Mouse (Mus musculus) c-Kit-positive CD71-positive TER-119-positive erythroid progenitor cells, embryonic 14.5 days (primary cell): ENCODE results near the gene Rpl19.
A peak's percentile ranks its signal among the peaks of the same experiment; 100 is the strongest.

ENCODE experiments used
- DNase-seq: peaks from one replicate; pipeline ENCODE4 v3.0.0-alpha.2; 2013; ENCODE audit warnings: low spot score

The Rpl19 gene

DNA sequence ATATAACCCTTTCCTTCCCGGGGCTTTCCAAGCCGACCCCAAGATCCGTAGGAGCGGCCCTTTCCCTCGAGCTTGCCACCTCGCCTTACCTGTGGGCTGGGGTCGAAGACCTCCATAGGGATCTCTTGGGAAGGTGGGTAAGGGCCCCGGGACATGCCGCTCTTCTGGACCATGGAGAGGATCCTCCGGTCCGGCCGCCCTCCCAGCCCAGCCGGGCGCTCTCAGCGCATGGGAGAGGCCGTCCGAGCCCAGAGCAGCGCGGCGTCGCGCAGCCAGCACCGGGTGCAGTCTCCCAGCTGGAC lies 4.3 kb upstream of the Rpl19 start:
- no peak for DNase-seq

DNA sequence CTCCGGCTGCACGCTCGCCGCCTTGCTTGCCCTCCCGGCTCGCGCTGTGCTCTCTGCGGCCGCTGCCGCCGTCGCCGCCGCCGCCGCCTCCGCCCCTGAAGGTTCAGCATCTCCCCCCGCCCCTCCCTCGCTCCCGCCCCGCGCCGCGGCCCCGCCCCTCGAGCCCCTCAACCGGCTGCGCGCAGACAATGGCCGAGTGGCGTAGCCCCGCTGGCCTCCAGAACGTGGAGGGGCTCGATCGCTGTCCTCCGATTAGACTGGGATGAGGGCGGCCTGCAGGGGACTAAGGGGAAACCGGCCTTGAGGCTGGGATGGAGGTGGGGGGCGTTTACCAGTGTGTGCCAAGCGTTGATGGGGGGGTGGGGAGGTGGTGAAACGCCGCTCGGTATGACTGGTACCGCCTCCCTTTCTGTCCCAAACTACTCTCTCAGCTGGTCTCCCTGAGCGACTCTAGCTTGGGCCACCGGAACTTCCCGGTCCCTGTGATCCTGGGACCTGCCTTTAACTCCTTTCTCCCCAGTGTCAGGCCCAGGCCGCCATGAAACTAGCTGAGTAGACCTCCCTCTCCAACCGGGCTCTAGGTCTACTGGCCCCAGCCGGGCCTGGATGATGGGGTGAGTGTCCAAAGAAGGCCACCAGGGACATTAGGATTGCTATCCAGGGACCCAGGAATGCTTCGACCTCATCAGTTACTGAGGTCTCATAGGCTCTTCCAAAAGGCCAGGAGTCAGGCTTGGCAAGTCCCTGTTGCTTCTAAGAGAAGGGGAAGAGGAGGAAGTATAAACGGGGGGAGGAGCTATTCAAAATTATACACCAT lies 3.7 kb upstream of the Rpl19 start, which contains the start of gene Cacnb1:
Cacnb1 (minus strand) TSS at position 480 of the 817 bp plus-strand sequence.
- no peak for DNase-seq

DNA sequence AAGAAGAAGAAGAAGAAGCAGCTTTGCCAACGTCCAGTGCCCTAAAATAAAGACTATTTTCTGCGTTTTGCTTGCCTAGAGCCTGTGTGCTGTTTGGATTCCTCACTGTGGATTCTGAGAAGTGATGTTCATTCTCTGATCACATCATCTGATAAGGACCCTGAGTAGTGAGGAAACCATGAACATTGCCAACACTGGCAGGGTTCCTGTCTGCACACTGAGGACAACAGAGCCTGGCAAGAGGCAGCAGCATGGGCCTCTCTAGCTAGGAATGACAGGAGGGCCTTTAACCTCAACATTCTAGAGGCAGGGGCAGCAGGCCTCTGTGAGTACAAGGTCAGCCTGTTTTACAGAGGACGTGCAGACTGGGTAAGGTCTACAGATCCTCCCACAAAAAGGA lies 2.0 kb upstream of the Rpl19 start:
- no peak for DNase-seq

DNA sequence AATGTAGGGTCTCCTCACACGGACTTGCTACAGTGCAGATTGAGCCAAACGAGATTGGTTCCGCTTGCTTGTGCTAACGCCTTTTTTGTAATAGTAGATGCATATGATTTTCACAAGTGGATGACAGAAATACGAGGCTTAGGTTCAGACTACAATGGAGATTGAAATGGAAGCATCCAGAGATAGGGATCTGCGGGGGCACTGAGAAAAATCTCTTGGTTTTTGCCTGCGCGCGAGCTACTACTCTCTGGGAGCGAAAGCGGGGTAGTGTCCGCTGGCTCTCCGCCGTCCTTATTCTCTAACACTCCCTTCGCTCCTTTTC lies 301 bp upstream of the Rpl19 start:
- no peak for DNase-seq

DNA sequence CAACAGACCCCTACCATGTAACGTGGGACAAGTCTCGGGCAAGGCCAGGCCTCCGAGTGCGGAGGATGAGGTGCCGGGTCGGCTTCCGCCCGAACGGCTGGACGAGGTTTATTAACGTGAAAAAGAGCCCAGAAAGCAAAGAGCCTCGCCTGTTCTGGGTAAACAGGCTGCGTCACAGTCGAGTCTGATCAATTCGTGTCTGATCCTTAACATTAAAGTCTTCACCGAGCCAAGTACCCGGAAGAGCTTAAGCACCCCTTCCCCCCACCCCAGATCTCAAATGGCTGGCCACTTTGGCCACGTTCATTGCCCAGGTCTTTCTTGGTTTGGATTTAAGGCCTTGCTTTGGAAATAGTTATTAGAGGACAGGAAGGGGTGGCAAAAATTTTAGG lies 783 bp downstream of the Rpl19 start:
- DNase-seq: no peak

DNA sequence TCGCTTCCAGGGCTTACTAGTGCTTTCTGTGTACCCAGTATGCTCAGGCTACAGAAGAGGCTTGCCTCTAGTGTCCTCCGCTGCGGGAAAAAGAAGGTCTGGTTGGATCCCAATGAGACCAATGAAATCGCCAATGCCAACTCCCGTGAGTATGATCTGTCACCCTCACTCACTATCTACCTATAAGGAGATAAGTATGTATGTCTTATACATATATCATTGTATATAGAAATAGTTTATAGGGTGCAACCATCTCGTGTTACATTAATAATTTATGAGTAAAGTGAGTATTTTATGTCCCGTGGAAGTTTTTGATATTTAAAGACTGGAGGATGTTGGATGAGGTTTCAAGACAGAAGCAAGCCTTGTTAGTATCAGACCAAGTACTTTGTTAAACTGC lies 1.3 kb downstream of the Rpl19 start:
- DNase-seq: no peak

DNA sequence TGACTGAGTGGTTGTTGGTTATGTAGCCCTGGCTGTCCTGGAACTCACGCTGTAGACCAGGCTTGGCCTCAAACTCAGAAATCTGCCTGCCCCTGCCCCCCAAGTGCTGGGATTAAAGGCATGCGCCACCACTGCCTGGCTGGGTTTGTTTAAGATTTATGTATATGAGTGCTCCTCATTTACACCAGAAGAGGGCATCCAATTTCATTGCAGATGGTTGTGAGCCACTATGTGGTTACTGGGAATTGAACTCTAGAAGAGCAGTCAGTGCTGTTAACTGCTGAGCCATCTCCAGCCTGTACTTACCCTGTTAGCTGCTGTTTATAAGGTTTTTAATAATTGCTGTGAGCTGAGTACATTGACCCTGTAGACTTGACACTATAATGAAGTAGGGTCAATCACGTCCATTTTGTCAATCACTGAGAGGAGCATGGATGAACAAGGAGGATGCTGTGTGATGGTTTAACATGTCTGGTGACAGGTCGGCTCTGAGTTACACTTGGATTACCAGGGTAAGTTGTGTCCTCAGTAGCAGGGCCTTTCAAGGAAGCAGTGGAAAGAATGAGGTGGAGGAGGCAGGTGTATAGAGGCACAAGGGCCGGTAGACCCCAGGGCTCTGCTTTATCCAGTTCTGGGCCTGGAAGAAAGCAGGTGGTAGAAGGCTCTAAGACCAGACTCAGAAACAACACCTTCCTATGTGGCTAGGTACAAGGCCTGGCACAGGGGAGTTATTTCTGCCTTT lies 4.4 kb downstream of the Rpl19 start:
- DNase-seq: no peak

DNA sequence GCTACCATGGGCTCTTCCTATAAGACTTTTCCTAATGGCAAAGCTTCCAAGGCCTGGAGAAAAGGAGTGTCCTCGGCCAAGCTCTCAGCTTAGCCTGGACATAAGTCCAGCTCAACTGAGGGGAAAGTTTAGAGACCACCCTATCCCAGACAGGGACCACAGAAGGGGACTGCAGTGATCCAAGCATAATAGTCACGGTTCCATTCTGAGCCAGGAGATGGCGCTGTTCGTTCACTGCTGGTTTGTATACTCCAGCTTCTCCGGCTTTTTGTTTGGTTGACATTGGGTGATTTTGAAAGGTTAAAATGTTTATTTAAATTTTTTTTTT lies 4.9 kb downstream of the Rpl19 start:
- DNase-seq: peak; percentile 74

DNA sequence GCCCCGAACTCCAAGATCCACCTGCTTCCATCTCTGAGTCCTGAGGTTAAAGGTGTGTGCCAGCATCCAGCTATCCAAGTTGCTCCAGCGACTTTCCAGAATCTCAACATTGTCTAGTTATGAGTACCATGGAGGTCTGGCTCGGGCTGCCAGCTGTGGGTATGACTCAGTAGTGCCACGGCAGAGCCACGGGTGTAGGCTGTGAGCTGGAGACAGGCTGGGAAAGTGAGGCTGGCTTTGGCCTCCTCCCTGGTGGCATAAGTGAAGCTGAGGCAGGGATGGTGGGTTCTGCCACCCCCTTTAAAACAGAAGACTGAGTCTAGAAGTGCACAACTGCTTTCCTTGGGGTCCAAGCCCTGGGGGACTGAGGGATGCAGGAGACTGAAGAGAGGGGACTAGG lies 7.6 kb downstream of the Rpl19 start:
- no peak for DNase-seq

DNA sequence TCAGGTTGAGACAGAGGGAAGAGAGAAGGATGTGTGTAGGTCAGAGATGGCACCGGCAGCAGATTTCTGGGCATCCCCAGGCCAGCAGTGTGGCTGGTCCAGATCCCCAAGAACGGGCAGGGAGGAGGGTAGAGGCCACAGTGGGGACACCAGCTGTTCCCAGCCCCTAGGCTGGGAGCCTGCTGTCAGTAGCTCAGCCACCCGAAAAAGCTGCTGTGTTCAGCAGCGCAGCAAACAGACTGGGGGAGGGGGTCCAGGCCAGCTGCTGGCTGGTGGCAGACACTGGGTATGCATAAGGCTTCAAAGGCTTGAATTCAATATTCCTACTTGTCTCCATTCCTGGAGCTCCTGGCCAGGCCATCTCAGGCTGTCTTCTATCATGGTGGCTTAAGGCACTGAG lies 8.3 kb downstream of the Rpl19 start:
- no peak for DNase-seq

DNA sequence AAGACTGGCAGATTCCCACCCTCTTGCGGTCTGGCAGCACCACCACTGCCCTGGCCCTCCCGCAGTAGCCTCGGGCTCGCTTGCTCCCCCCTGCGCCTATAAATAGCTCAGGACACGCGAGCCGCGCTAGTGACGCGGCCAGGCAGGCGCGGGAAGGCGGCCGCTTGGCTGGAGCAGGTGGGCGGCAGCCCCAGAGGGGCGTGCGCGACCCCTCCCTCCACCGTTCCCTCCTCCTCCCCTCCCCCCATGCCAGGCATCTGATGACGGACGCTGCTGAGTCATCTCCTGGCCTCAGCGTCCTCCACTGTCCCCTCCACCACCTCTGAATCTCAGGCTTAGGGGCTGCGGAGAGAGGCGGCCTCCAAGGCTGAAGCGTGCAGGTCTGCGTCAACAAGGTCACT lies 9.5 kb downstream of the Rpl19 start:
- DNase-seq: no peak

DNA sequence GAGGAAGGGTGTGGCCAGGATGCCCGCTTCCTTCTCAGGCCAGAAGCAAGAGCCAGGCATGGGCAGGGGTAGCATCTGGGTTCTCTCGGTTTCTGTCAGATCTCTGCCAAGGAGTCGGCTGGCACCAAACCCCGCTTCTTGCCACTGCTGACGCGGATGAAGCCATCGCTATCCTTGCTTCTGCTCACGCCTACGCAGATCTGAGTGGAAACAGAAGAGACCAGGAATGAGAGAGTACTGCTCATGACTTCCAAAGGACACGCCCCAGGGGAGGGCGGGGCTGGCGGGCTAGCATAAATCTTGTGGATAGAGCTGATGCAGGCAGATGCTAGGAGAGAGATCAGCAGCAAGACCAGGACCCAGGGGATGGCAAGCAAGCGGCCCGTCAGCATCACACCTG lies 11.4 kb downstream of the Rpl19 start:
- DNase-seq: no peak

DNA sequence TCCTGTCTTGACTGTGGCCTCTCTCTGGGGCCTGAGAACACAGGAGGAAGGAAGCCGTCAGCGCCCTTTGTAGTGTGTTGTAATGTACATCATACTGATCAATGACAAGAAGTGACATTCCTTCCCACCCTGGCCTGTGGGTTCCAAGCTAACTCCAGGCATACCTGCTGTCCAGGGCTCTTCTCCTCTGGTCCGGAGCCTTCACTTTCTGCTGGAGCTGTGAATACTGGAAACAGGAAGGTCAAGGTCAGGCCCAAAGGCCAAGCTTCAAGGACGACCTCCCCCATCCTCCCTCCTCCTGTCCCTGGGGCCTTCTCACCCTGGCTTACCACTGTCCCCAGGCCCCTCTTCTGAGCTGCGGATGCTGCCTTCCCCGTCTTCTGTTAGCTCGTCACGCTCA lies 14.5 kb downstream of the Rpl19 start:
- no peak for DNase-seq

DNA sequence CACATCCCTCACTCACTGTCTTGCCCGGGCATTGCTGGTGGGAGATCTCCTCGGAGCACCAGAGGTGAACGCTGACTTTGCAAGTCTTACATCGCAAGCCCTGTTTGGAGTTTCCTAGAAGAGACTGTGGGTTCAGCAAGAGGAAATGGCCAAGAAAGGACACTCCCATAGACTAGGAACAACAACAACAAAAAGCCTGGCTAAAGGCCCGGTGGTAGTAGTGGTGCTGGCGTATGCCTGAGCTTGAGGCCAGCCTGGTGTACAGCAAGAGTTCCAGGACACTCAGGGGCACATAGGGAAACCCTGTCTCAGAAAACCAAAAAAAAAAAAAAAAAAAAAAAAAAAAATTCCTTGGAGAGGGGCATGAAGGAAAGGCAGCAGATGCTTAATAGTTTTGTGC lies 16.2 kb downstream of the Rpl19 start:
- no peak for DNase-seq

DNA sequence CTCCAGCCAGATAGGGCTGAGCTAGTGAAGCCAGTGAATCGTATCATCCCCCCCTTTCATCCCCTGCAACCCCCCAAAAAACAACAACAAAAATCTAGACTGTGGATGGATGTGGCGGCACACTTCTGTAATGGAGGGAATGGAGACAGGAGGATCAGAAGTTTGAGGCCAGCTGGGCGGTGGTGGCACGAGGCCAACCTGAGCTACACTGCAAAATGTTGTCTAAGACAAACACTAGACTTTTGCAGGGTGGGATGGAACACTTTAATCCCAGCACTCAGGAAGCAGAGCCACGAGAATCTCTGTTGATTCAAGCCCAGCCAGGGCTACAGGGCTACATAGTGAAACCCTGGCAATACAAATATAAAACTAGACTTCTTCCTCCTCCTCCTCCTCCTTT lies 17.6 kb downstream of the Rpl19 start:
- no peak for DNase-seq

DNA sequence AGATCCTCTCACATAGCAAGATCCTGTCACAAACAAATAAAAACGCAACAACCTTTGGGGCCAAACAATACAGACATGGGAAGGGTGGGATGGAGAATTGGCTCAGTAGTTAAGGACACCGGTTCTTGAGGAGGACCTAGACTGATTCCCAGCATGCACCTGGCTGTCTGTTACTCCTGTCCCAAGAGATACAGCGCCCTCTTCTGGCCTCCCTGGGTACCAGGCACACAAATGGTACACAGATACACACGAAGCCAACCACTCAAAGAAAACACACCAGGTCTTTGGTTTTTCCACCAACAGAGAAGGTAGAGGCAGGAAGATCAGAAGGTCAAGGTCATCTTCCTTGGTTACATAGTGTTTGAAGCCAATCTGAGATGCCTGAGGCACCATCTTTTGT lies 19.1 kb downstream of the Rpl19 start:
- no peak for DNase-seq

DNA sequence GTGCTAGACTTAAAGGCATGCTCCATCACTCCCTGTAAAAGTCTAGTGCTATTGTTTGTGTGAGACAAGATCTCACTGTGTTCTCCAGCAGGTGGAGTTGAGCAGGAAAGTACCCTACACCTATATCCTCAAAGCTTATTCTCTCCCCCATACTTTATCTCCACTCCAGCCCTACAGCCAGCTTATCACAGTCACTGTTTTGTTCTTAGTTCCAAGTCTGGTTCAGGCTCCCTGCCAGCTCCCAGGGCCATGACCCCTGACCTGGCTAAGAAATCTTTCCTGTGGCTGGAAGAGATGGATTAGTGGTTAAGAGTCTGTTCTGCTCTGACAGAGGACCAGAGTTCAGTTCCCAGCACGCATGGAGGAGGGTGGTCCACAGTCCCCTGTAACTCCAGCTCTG lies 20.0 kb downstream of the Rpl19 start:
- DNase-seq: no peak

DNA sequence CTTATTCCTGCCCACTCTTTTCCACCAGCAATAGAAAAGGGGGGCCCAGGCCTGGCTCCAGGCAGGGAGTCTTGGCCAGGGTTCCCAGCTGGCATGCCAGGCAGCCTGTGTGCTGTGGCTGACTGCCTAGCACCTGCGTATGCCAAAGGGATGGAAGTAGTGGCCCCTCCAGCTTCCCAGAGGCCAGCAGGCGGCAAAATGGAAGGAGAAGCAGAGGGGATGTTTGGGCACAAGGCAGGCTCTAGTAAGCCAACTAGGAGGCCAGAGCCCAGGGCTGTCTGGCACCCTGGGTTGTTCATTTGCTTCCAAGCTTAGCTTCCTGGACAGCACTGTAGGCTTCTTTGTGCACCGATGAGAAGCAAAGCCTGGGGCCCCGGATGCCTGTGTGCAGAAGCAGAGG lies 21.2 kb downstream of the Rpl19 start:
- DNase-seq: no peak

DNA sequence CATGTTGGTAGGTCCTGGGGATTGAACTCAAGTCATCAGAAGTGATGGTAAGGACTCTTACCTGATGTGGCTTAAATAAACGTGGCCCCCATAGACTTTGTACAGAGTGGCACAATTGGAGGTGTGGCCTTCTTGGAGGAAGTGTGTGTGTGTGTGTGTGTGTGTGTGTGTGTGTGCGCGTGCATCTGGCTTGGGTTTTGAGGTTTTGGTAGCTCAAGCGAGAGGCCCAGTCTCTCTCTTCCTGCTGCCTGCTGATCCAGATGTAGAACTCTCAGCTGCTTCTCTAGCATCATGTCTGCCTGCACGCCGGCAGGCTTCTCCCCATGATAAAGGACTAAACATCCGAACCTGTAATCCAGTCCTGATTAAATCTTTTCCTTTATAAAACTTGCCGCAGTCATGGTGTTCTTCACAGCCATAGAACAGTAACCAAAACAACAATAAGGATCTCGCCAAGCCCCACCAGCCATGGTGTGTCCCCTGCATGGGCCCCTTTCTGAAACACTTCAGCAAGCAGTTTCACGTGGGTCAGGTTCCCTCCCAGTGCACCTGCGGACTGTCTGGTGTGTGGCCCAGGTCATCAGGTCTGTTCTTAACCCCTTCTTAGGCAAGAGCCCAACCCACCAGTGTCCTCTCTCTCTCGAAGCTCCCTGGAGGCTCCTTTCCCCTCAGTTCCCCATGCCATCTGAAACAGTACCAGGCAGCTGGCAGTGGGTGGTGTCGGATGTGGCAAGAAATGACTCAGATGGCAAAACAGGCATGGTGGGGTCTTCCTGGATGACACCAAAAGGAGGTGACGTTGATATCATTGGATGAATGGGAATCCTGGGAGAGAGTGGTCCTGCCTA lies 23.4 kb downstream of the Rpl19 start:
- DNase-seq: no peak

DNA sequence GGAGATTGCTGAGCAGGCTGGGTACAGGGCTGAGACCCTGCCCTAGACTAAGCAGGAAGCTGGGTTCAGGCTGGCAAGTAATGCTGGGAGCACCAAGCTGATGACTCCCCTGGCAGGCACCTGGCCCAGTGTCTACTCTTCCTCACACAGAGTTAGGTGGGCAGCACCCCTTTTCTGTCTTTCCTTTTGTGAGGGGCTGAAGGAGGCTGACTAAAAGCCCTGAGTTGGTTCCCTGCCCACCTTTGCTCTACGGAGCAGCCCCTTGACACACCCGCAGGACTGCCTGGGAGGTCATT lies 24.0 kb downstream of the Rpl19 start:
- DNase-seq: no peak

DNA sequence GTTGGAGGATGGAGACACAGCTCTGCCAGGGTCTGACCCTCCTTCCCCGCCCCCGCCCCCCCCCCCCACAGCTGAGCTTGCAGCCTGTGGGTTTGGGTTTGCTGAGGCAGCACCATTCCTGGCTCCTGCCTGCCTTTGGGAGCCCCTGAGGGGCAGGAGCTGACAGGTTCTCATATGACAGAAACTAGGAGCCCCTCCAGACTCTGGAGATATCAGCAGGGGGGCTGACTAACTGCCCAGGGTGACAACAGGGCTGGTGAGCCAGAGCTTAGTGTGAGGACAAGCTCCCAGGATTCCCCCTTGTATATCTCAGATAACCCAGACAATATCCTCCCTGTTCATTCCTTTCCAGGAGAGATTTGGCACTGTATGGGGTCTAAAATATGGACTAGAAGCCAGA lies 24.4 kb downstream of the Rpl19 start:
- DNase-seq: no peak

DNA sequence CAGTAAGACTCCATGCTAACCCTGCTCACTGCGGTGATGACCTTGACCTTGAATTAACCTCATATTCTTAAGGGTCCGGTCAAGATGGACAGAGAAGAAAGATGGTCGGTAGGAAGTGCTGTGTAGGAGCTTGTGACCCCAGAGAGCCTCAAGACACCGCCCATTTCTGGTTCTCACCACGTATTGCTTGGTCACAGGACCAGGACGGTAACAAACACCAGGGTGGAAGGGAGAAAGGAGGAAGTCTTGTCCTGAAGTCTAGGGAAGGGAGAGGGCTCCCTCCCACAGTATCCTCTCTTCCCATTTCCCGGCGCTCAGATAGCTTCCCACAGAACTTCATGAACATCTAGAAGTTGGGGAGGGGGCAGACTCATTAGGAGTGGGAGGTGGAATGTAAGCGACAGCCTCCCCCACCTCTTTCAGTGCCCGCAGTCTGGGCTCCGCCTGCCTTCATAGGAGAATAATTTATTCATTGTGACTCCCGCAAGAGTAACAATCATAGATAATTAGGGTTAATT lies 25.2 kb downstream of the Rpl19 start:
- no peak for DNase-seq
